In the genomic region with DNA sequence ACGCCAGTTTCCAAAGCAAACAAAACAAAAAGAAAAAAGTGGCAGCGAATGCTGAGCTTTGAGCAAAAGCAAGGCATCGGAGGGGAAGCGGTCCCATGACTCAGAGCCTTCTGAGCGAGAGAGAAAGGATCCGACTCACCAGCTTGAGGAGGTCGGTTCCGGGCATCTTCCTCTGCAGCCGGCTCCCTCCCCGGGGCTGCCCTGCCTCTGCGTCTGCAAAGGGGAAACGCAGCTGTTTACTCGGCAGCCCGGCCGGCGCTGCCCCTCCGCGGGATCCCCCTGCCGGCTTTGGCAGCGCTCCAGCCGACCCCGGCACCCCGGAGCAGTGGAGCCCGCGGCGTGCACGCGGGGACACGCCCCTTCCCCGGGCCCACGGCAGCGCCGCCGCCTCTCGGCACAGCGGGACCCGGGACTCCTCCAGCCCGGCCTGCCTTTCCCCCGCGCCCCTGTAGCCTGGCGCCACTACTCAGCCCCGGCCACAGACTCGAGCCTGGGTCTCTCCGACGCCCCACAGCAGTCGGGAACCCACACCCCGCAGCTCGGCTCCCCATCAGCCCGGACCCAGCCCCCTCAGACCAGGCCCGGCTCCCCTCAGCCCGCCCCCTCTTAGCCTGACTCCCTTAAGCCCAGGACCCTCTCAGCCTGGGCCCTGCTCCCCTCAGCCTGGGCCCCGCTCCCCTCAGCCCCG, we compare ENCODE assay signal across 8 mouse cellular contexts. TPM values are rescaled to one million over a fixed set of nuclear protein-coding genes. Genes with fewer than 3 reads are reported as not detected.
DNase-seq lines count a peak whose midpoint lies in the region; ATAC-seq lines count a peak whose summit lies in the region.

No protein-coding gene starts in this region.

- WGBS in hindbrain, embryonic 16.5 days = under 1% methylated on average over 47 of the region's 53 CpGs

- H3K4me1 ChIP-seq in hindbrain, embryonic 16.5 days (ENCODE audit: control insufficient read depth, insufficient read depth, low read depth, low read length) = peaks cover 5% of the 10 kb centered on the region

- H3K27ac ChIP-seq in hindbrain, embryonic 16.5 days (ENCODE audit: low read depth, low read length) = peak overlapping the region; percentile 93

- peak overlapping the region; percentile 88 for H3K4me2 ChIP-seq in hindbrain, embryonic 16.5 days (ENCODE audit: low read length)

- no peaks in the 10 kb centered on the region for H3K9me3 ChIP-seq in hindbrain, embryonic 16.5 days (ENCODE audit: control insufficient read depth, low read length)

- H3K9ac ChIP-seq in hindbrain, embryonic 16.5 days (ENCODE audit: low read depth, low read length) = peak overlapping the region; percentile 86

- DNase-seq in WW6 (ENCODE audit: low read depth, low spot score) = peak; percentile 31
- DNase-seq in cerebellum, postnatal 36 days = peak; percentile 41
- DNase-seq in gastrocnemius, adult 18-20 months (ENCODE audit: low spot score) = peak; percentile 22
- peak; percentile 43 to 51 for DNase-seq in left cerebral cortex, postnatal 25 days (ENCODE audit: low spot score in 2 of 2)
- DNase-seq in mesoderm, embryonic 11.5 days (ENCODE audit: low read depth, low spot score) = peak; percentile 61
- peak; percentile 63 for DNase-seq in right cerebral cortex, postnatal 25 days
- peak; percentile 52 to 67 for DNase-seq in urinary bladder, postnatal 4 days (ENCODE audit: low spot score in 2 of 2)

- intact Hi-C loops in left cerebral cortex, postnatal 25 days (cut with DNase I) = no loop called here

- H3K27me3 ChIP-seq in hindbrain, embryonic 16.5 days (replicated peaks; ENCODE audit: control insufficient read depth, insufficient read depth, low read length) = no peaks in the 10 kb centered on the region

- peak overlapping the region; percentile 79 for H3K4me3 ChIP-seq in hindbrain, embryonic 16.5 days (ENCODE audit: low read length)

- ATAC-seq in hindbrain, embryonic 16.5 days = peak; percentile 67

- H3K36me3 ChIP-seq in hindbrain, embryonic 16.5 days (ENCODE audit: control insufficient read depth, insufficient read depth, low read length) = no peaks in the 10 kb centered on the region

RNA-seq across cellular contexts. Expression of a gene that starts 1.2 kb away (rescaled TPM):
- total RNA-seq in gastrocnemius, adult 18-20 months (2021) = 1 to 10 TPM; 5.8 to 6.1 TPM
- polyA plus RNA-seq in hindbrain, embryonic 16.5 days (2015; fragmentation: Nextera tagmentation; extraction: Ambion mirVana) = 41.0 and 50.1 TPM in 2 replicates
- 10 to 100 TPM; 21.7 to 22.8 TPM for total RNA-seq in left cerebral cortex, postnatal 25 days (2021)

RNA-seq across cellular contexts. Expression of a gene that starts 25.5 kb away (rescaled TPM):
- not detected for total RNA-seq in gastrocnemius, adult 18-20 months (2021)
- polyA plus RNA-seq in hindbrain, embryonic 16.5 days (2015; fragmentation: Nextera tagmentation; extraction: Ambion mirVana) = 0.64 and 1.2 TPM in 2 replicates
- 1 to 10 TPM in 1 of 2 experiments, under 1 TPM in 1; 0.76 to 1.1 TPM for total RNA-seq in left cerebral cortex, postnatal 25 days (2021)

RNA-seq across cellular contexts. Expression of a gene that starts 57.1 kb away (rescaled TPM):
- total RNA-seq in gastrocnemius, adult 18-20 months (2021) = 1 to 10 TPM in 1 of 2 experiments, under 1 TPM in 1; 0.50 to 1.2 TPM
- 40.7 and 50.4 TPM in 2 replicates for polyA plus RNA-seq in hindbrain, embryonic 16.5 days (2015; fragmentation: Nextera tagmentation; extraction: Ambion mirVana)
- total RNA-seq in left cerebral cortex, postnatal 25 days (2021) = 10 to 100 TPM in 1 of 2 experiments, 1 to 10 TPM in 1; 9.7 to 11.6 TPM

Comparison
In these comparisons a context has a peak if more than half of its experiments do, and no peak if none do; other contexts are left out.
1. Peak in every context shown above with its lines: DNase-seq, ATAC-seq, H3K4me3 ChIP-seq and H3K27ac ChIP-seq.
2. RNA of a gene that starts 57.1 kb away (total RNA-seq): 9.7 to 11.6 TPM in left cerebral cortex, postnatal 25 days; 0.50 to 1.2 TPM in gastrocnemius, adult 18-20 months; every median in the first group is over 4 times any median in the second.